Mouse (Mus musculus): Measurements from ENCODE around the gene Timm23. TPM values are rescaled to one million over a fixed set of nuclear protein-coding genes. Genes with fewer than 3 reads are reported as not detected.
A peak's percentile ranks its signal among the peaks of the same experiment; 100 is the strongest.

Timm23 gene
- 75.8 and 90.5 TPM in 2 replicates for polyA plus RNA-seq (2012; rRNA removed)
- polyA plus RNA-seq (2014; fragmentation: Nextera tagmentation; extraction: Ambion mirVana) = 196 and 199 TPM in 2 replicates

GRCm38 (mm10) chr14:32201791-32202451, at the start of gene Timm23, which contains the start of gene Parg:
Gene Timm23, minus strand, starts transcription at chr14:32201898.
Gene Parg, plus strand, starts transcription at chr14:32201949.
- H3K9me3 ChIP-seq (ENCODE audit: control insufficient read depth, low read length) = no peaks in the 10 kb centered on the region
- peaks cover 13 to 21% of the 10 kb centered on the region in 2 experiments for H3K4me1 ChIP-seq (replicated peaks; ENCODE audit: control insufficient read depth in 2 of 2, insufficient read depth in 2 of 2, low read length in 1 of 2)
- TF ChIP-seq CTCF (IDR thresholded peaks at IDR 0.05; ENCODE audit: low read depth) (no peak), EP300 (IDR thresholded peaks at IDR 0.05; ENCODE audit: low read depth) (no peak)
- ATAC-seq (ENCODE audit: insufficient read depth) (peak; percentile 93), DNase-seq (ENCODE audit: low read depth in 3 of 3, low spot score in 3 of 3) (peak; percentile 77 to 80 (median 77))
- peak within 1 kb of the TSS; percentile 62 for H3K27ac ChIP-seq
- under 1% methylated on average over 73 of the region's 77 CpGs for WGBS (ENCODE audit: insufficient replicate concordance)
- no peaks in the 10 kb centered on the region for H3K27me3 ChIP-seq (ENCODE audit: control insufficient read depth, insufficient read depth, low read length)
- H3K36me3 ChIP-seq (replicated peaks; ENCODE audit: control insufficient read depth, insufficient read depth, low read depth) = peaks cover 18% of the 10 kb centered on the region
- H3K9ac ChIP-seq (replicated peaks) = peak within 1 kb of the TSS; percentile 88
- peak within 1 kb of the TSS; percentile 71 to 87 for H3K4me3 ChIP-seq (ENCODE audit: insufficient read depth in 1 of 2, low read depth in 2 of 2, low read length in 2 of 2)
- H3K4me2 ChIP-seq (ENCODE audit: low read depth) = peak within 1 kb of the TSS; percentile 88

DNA sequence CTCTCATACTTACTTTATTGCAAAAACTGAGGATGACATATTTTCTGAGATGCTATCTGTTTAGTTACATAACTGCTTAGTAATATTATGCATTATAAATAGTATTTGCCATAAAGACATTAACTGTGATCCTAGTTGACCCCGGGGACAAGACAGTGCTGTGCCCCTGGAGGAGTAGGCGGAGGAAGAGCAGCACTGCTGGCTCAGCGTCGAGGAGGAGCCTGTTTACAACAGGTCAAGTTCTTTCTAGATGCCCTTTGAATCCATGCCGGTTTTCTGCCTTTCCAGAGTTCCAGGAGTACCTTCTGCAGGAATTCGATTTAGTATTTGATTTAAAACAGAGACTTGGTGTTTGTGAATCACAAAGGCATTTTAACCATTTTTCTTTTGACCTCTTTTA, 47.9 kb upstream of the Timm23 start:
- Histone ChIP-seq H3K4me2 (ENCODE audit: low read depth) (no peak overlapping the region), H3K4me1 (replicated peaks; ENCODE audit: control insufficient read depth in 2 of 2, insufficient read depth in 2 of 2, low read length in 1 of 2) (no peaks in the 10 kb centered on the region), H3K9me3 (ENCODE audit: control insufficient read depth, low read length) (no peaks in the 10 kb centered on the region), H3K27ac (no peak overlapping the region), H3K27me3 (ENCODE audit: control insufficient read depth, insufficient read depth, low read length) (no peaks in the 10 kb centered on the region), H3K36me3 (replicated peaks; ENCODE audit: control insufficient read depth, insufficient read depth, low read depth) (peaks cover 3% of the 10 kb centered on the region; the same call in 1 of the 2 replicates), H3K4me3 (ENCODE audit: insufficient read depth in 1 of 2, low read depth in 2 of 2, low read length in 2 of 2) (no peak overlapping the region), H3K9ac (replicated peaks) (no peak overlapping the region)
- TF ChIP-seq CTCF (IDR thresholded peaks at IDR 0.05; ENCODE audit: low read depth) (no peak), EP300 (IDR thresholded peaks at IDR 0.05; ENCODE audit: low read depth) (no peak)
- DNase-seq (ENCODE audit: low read depth in 3 of 3, low spot score in 3 of 3) (no peak), ATAC-seq (ENCODE audit: insufficient read depth) (no peak)
- 78% methylated on average over 6 of the region's 6 CpGs for WGBS (ENCODE audit: insufficient replicate concordance)

DNA sequence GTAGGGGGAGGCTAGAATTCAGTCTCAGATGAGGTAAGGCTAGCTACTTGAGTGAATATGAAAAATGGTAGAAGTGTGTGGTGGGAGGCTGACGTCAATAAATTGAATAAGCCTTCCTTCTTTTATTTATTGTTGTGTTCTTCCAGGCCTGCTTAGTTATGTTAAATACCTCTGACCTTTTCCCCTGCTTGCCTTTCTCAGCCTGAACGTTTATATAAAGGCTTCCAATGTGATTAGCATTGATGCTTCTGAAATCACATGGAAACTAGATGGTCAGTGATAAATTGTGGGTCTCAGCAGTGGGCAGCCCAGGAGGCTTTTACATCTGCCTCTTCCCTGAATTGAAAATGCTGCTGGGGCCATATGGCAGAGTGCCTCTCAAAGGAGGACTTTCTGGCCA, 44.3 kb upstream of the Timm23 start:
- no peaks in the 10 kb centered on the region for H3K27me3 ChIP-seq (ENCODE audit: control insufficient read depth, insufficient read depth, low read length)
- ATAC-seq (ENCODE audit: insufficient read depth) (no peak), DNase-seq (ENCODE audit: low read depth in 3 of 3, low spot score in 3 of 3) (no peak)
- TF ChIP-seq CTCF (IDR thresholded peaks at IDR 0.05; ENCODE audit: low read depth) (no peak), EP300 (IDR thresholded peaks at IDR 0.05; ENCODE audit: low read depth) (no peak)
- H3K9ac ChIP-seq (replicated peaks) = no peak overlapping the region
- H3K4me3 ChIP-seq (ENCODE audit: insufficient read depth in 1 of 2, low read depth in 2 of 2, low read length in 2 of 2) = no peak overlapping the region
- H3K36me3 ChIP-seq (replicated peaks; ENCODE audit: control insufficient read depth, insufficient read depth, low read depth) = peaks cover 2% of the 10 kb centered on the region
- H3K27ac ChIP-seq = no peak overlapping the region
- 61% methylated on average over 2 of the region's 2 CpGs for WGBS (ENCODE audit: insufficient replicate concordance)
- no peaks in the 10 kb centered on the region for H3K9me3 ChIP-seq (ENCODE audit: control insufficient read depth, low read length)
- H3K4me2 ChIP-seq (ENCODE audit: low read depth) = no peak overlapping the region
- no peaks in the 10 kb centered on the region for H3K4me1 ChIP-seq (replicated peaks; ENCODE audit: control insufficient read depth in 2 of 2, insufficient read depth in 2 of 2, low read length in 1 of 2)

DNA sequence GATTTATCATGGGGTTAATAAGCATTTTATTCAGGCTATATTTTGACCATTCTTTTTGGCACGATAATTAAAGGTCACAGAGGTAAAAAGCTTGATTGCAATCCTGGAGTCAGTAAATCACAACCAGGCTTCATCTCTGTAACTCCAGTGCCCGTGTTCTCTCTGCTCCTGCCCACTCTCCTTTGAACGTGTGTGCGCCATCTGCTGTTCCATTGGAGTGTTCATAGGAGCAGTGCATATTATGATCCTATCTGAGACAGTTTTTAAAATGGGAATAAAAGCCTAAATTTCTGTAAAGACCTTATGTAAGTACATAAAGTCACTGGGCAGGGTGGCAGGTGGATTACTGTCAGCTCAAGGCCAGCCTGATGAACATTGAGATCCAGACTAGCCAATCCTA, 40.7 kb upstream of the Timm23 start:
- no peak overlapping the region for H3K9ac ChIP-seq (replicated peaks)
- no peak for ATAC-seq (ENCODE audit: insufficient read depth)

GRCm38 (mm10) chr14:32228996-32229395, 27.3 kb upstream of the Timm23 start:
- TF ChIP-seq EP300 (IDR thresholded peaks at IDR 0.05; ENCODE audit: low read depth) (no peak), CTCF (IDR thresholded peaks at IDR 0.05; ENCODE audit: low read depth) (peak; percentile 57; the same call in 1 of the 2 replicates)
- Histone ChIP-seq H3K4me2 (ENCODE audit: low read depth) (no peak overlapping the region), H3K4me3 (ENCODE audit: insufficient read depth in 1 of 2, low read depth in 2 of 2, low read length in 2 of 2) (no peak overlapping the region), H3K9ac (replicated peaks) (no peak overlapping the region), H3K36me3 (replicated peaks; ENCODE audit: control insufficient read depth, insufficient read depth, low read depth) (no peaks in the 10 kb centered on the region), H3K27ac (no peak overlapping the region), H3K9me3 (ENCODE audit: control insufficient read depth, low read length) (no peaks in the 10 kb centered on the region), H3K27me3 (ENCODE audit: control insufficient read depth, insufficient read depth, low read length) (no peaks in the 10 kb centered on the region), H3K4me1 (replicated peaks; ENCODE audit: control insufficient read depth in 2 of 2, insufficient read depth in 2 of 2, low read length in 1 of 2) (no peaks in the 10 kb centered on the region)
- ATAC-seq (ENCODE audit: insufficient read depth) = no peak
- peak; percentile 34 to 46 (median 43) for DNase-seq (ENCODE audit: low read depth in 3 of 3, low spot score in 3 of 3)
- 0% methylated on average over 2 of the region's 2 CpGs for WGBS (ENCODE audit: insufficient replicate concordance)

More for the DNA sequence above, 40.7 kb upstream of the Timm23 start:
- Histone ChIP-seq H3K9me3 (ENCODE audit: control insufficient read depth, low read length) (no peaks in the 10 kb centered on the region), H3K27ac (no peak overlapping the region), H3K4me1 (replicated peaks; ENCODE audit: control insufficient read depth in 2 of 2, insufficient read depth in 2 of 2, low read length in 1 of 2) (no peaks in the 10 kb centered on the region), H3K4me3 (ENCODE audit: insufficient read depth in 1 of 2, low read depth in 2 of 2, low read length in 2 of 2) (no peak overlapping the region), H3K4me2 (ENCODE audit: low read depth) (no peak overlapping the region), H3K27me3 (ENCODE audit: control insufficient read depth, insufficient read depth, low read length) (no peaks in the 10 kb centered on the region), H3K36me3 (replicated peaks; ENCODE audit: control insufficient read depth, insufficient read depth, low read depth) (no peaks in the 10 kb centered on the region; the same call in none of the 2 replicates)
- 72% methylated on average over 4 of the region's 4 CpGs for WGBS (ENCODE audit: insufficient replicate concordance)
- no peak for DNase-seq (ENCODE audit: low read depth in 3 of 3, low spot score in 3 of 3)
- no peak for TF ChIP-seq EP300 (IDR thresholded peaks at IDR 0.05; ENCODE audit: low read depth)
- no peak for TF ChIP-seq CTCF (IDR thresholded peaks at IDR 0.05; ENCODE audit: low read depth)
